Mouse (Mus musculus) midbrain, embryonic 11.5 days (tissue): ENCODE results near the gene Pnpla5. TPM values are rescaled to one million over a fixed set of nuclear protein-coding genes. Genes with fewer than 3 reads are reported as not detected.

ENCODE experiments used
- ATAC-seq: fragments of 200-750 bp; cut with Nextera tagmentation; 2 replicates; pipeline ENCODE4 v1.8.0; 2017; ENCODE audit warnings: moderate TSS enrichment, moderate library complexity; ENCODE audit not compliant: low FRiP score
- DNase-seq: peaks from one replicate; pipeline ENCODE4 v3.0.0; 2015; ENCODE audit warnings: low spot score; ENCODE audit errors: missing footprints
- H3K27ac ChIP-seq: fragments of 300-500 bp; sonication (generic); 2 replicates; pipeline ENCODE4 v1.5.1; 2014; ENCODE audit warnings: low read depth, low read length
- H3K27me3 ChIP-seq: fragments of 300-500 bp; sonication (generic); 2 replicates; pipeline ENCODE4 v1.6.1; 2014; ENCODE audit warnings: mild to moderate bottlenecking, low read length, moderate library complexity, mixed read lengths; ENCODE audit not compliant: control insufficient read depth, insufficient read depth
- H3K36me3 ChIP-seq: fragments of 300-500 bp; sonication (generic); 2 replicates; pipeline ENCODE4 v1.6.1; 2014; ENCODE audit warnings: mild to moderate bottlenecking, low read length, moderate library complexity, mixed read lengths; ENCODE audit not compliant: control insufficient read depth, insufficient read depth
- H3K4me1 ChIP-seq: fragments of 300-500 bp; sonication (generic); 2 replicates; pipeline ENCODE4 v1.6.1; 2014; ENCODE audit warnings: low read length; ENCODE audit not compliant: control insufficient read depth, insufficient read depth
- H3K4me2 ChIP-seq: fragments of 300-500 bp; sonication (generic); 2 replicates; pipeline ENCODE4 v1.6.1; 2014; ENCODE audit warnings: mild to moderate bottlenecking, moderate library complexity
- H3K4me3 ChIP-seq: fragments of 300-500 bp; sonication (generic); 2 replicates; pipeline ENCODE4 v1.5.1; 2014; ENCODE audit warnings: low read depth, low read length
- H3K9ac ChIP-seq: fragments of 300-500 bp; sonication (generic); 2 replicates; pipeline ENCODE4 v1.6.1; 2014; ENCODE audit warnings: low read length
- H3K9me3 ChIP-seq: fragments of 300-500 bp; sonication (generic); 2 replicates; pipeline ENCODE4 v1.6.1; 2016; ENCODE audit warnings: low read length; ENCODE audit not compliant: control insufficient read depth
- WGBS: fragments of 180-500 bp; shearing (Covaris S2); extraction: QIAGEN DNeasy Blood & Tissue Kit; methylation state at CpG from one replicate; pipeline ENCODE4 v1.1.7; 2014; 5-methylcytosine and 5-hydroxymethylcytosine counted together
- polyA plus RNA-seq: library from polyadenylated mRNA; unstranded; fragments of >200 nt; fragmentation: Nextera tagmentation; extraction: Ambion mirVana; gene quantifications from 2 replicates; pipeline ENCODE4 v1.2.1, GENCODE M21; 2014

Pnpla5 gene
- polyA plus RNA-seq, 1 experiment from 2014 or later, result 0.05 TPM

DNA sequence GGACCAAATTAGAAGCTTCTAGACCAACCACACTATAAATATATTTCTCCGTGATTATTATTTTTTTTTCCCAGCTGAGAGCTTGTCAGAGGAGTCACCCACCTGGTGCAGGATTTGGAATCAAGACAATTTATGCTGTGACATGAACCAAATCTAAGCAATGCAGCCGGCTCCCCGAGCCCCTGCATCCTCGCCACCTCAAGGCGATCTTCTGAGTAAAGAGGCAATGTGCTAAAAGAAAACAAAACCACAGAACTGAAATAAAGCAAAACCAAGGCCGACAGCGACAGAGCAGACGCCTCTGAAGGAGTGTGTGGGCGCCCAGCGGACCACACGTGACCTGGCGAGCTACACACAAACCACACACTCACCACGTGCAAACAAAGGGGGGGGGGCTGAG, 44.3 kb downstream of the Pnpla5 start:
- no peaks in the 10 kb centered on the region; the same call in none of the 2 replicates for H3K4me1 ChIP-seq
- ATAC-seq (no peak), DNase-seq (peak; percentile 10)
- no peaks in the 10 kb centered on the region for H3K27me3 ChIP-seq
- no peak overlapping the region for H3K9ac ChIP-seq
- no peak overlapping the region for H3K27ac ChIP-seq
- H3K9me3 ChIP-seq, result no peaks in the 10 kb centered on the region
- H3K4me2 ChIP-seq, result no peak overlapping the region
- H3K4me3 ChIP-seq, result no peak overlapping the region
- H3K36me3 ChIP-seq, result no peaks in the 10 kb centered on the region
- 88% methylated on average over 13 of the region's 13 CpGs for WGBS

DNA sequence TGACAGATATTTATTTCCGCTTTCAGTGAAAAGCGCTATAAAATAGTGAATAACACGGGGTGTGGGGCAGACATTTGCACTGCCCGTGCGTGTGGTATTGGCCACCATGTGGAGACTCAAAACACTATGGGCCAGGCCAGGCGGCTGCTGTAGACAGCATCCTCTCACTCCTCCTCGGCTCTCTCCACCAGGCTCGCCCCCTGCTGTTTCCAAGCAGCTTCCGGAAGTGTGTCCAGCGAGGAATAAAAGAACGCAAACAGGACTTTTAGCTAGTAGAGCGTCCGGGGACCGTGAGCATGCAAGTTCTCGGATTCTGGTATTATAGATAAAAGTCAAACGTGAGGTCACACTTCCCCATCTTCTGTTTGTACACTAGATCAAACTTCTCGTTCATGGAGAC, 45.8 kb downstream of the Pnpla5 start:
- ATAC-seq, result no peak
- Histone ChIP-seq H3K9me3 (no peaks in the 10 kb centered on the region), H3K36me3 (no peaks in the 10 kb centered on the region), H3K4me3 (no peak overlapping the region), H3K4me1 (no peaks in the 10 kb centered on the region; the same call in none of the 2 replicates), H3K27ac (no peak overlapping the region), H3K9ac (no peak overlapping the region), H3K27me3 (peaks cover 4% of the 10 kb centered on the region; the same call in 1 of the 2 replicates), H3K4me2 (no peak overlapping the region)
- DNase-seq, result peak; percentile 72
- WGBS, result 60% methylated on average over 17 of the region's 17 CpGs

DNA sequence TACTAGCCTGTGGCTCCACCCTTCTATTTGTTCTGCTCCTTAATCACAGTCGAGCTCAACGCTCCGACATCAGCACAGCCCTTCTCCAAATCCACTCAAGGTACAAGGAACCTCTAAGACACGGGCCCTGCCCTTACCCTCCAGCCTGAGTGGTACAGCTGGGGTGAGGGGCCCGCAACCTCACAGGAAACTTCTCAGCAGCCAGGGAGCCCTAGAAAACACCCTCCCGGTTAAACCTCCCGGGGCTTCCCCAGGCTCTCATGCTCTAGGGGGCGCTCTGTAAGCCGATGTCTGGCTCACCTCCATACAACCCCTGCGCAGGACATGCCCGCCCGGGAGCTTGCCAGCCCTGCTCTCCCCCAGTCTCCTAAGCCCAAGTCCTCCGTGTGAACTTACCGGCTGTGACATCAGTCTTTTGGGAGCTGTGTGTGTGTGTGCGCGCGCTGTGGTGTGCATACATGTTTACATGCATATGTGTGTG, 48.2 kb downstream of the Pnpla5 start:
- Histone ChIP-seq H3K9ac (peak overlapping the region; percentile 52), H3K4me1 (no peaks in the 10 kb centered on the region; the same call in none of the 2 replicates), H3K4me3 (0 out of 2 replicates have a peak overlapping the region, but pooled peaks have one; percentile 5), H3K27ac (no peak overlapping the region), H3K9me3 (no peaks in the 10 kb centered on the region), H3K36me3 (no peaks in the 10 kb centered on the region), H3K27me3 (peaks cover 7% of the 10 kb centered on the region; the same call in 1 of the 2 replicates), H3K4me2 (peak overlapping the region; percentile 39)
- WGBS, result 15% methylated on average over 17 of the region's 17 CpGs
- 0 out of 2 replicates have a peak, but pooled peaks have one; percentile 15 for ATAC-seq
- DNase-seq, result peak; percentile 91

DNA sequence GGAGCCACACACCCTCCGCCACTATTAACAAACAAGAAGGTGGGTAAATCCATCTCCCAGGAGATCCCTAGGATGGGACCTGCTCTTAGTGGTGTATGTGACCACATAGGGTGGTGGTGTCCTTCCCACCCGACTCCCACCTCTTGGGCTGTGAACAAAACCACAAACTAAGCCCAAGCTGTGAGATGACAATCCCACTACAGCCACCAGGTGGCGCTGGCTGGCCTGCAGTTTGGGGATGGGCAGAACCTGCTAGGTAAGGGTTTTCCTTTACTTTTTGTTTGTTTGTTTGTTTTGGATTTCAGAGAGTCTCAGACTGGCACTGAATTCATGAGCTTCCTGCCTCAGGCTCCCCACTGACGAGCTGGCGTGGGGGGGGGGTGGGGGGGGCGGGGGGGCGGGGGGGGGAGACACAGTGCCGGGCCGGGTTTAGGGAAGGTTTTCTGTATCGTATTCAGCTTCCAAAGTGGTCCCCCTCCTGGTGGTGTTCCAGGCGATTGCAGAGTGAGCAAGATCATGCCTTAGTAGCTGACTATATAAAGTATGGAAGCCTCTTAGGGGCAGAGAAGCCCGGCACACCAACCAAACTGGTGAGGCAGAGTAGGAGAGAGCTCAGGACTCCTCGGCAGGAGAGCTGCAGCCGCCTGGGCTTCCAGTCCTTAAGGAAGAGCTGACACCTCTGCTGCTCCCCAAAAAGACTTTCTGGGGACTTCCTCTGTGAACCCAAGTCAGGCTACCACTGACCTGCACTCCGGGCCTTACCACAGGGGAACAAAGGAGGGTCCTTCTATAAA, 48.9 kb downstream of the Pnpla5 start:
- H3K4me2 ChIP-seq, result peak overlapping the region; percentile 39
- no peaks in the 10 kb centered on the region for H3K36me3 ChIP-seq
- H3K9ac ChIP-seq, result peak overlapping the region; percentile 52
- ATAC-seq, result peak; percentile 30; the same call in 1 of the 2 replicates
- 0 out of 2 replicates have a peak overlapping the region, but pooled peaks have one; percentile 5 for H3K4me3 ChIP-seq
- no peaks in the 10 kb centered on the region for H3K9me3 ChIP-seq
- WGBS, result 10% methylated on average over 9 of the region's 15 CpGs
- H3K27ac ChIP-seq, result no peak overlapping the region
- peak; percentile 99 for DNase-seq
- peaks cover 3% of the 10 kb centered on the region for H3K4me1 ChIP-seq
- H3K27me3 ChIP-seq, result peaks cover 10% of the 10 kb centered on the region

- Histone ChIP-seq H3K9me3 (no peaks in the 10 kb centered on the region), H3K9ac (no peak overlapping the region), H3K4me2 (no peak overlapping the region), H3K4me3 (no peak overlapping the region), H3K36me3 (no peaks in the 10 kb centered on the region), H3K4me1 (peaks cover 3% of the 10 kb centered on the region), H3K27ac (no peak overlapping the region), H3K27me3 (peaks cover 17% of the 10 kb centered on the region)
- ATAC-seq (no peak), DNase-seq (peak; percentile 66)
- WGBS, result 19% methylated on average over 8 of the region's 8 CpGs
Measured at GRCm38 (mm10) chr15:84073058-84073457, 49.9 kb downstream of the Pnpla5 start.

- H3K9ac ChIP-seq, result no peak overlapping the region
- DNase-seq (peak; percentile 96), ATAC-seq (peak; percentile 45; the same call in 1 of the 2 replicates)
- no peaks in the 10 kb centered on the region for H3K36me3 ChIP-seq
- peaks cover 19% of the 10 kb centered on the region for H3K27me3 ChIP-seq
- H3K4me1 ChIP-seq, result peaks cover 3% of the 10 kb centered on the region
- H3K27ac ChIP-seq, result no peak overlapping the region
- H3K9me3 ChIP-seq, result no peaks in the 10 kb centered on the region
- no peak overlapping the region for H3K4me3 ChIP-seq
- no peak overlapping the region for H3K4me2 ChIP-seq
- 31% methylated on average over 7 of the region's 7 CpGs for WGBS
Measured at GRCm38 (mm10) chr15:84072226-84072625, 50.7 kb downstream of the Pnpla5 start.

GRCm38 (mm10) chr15:84070116-84070676, 52.8 kb downstream of the Pnpla5 start:
- no peak overlapping the region for H3K9ac ChIP-seq
- WGBS, result 9% methylated on average over 13 of the region's 13 CpGs
- no peak for ATAC-seq

GRCm38 (mm10) chr15:84069455-84070050, 53.4 kb downstream of the Pnpla5 start:
- Histone ChIP-seq H3K27me3 (peaks cover 19% of the 10 kb centered on the region), H3K4me2 (no peak overlapping the region), H3K9ac (no peak overlapping the region), H3K9me3 (no peaks in the 10 kb centered on the region), H3K4me1 (peaks cover 8% of the 10 kb centered on the region), H3K36me3 (no peaks in the 10 kb centered on the region), H3K4me3 (no peak overlapping the region), H3K27ac (no peak overlapping the region)
- DNase-seq (peak; percentile 77), ATAC-seq (no peak)
- WGBS, result 16% methylated on average over 16 of the region's 16 CpGs

More at GRCm38 (mm10) chr15:84070116-84070676, 52.8 kb downstream of the Pnpla5 start:
- H3K4me2 ChIP-seq, result no peak overlapping the region
- H3K9me3 ChIP-seq, result no peaks in the 10 kb centered on the region
- peaks cover 4% of the 10 kb centered on the region for H3K4me1 ChIP-seq
- no peak overlapping the region for H3K27ac ChIP-seq
- H3K4me3 ChIP-seq, result no peak overlapping the region
- peak; percentile 86 for DNase-seq
- no peaks in the 10 kb centered on the region for H3K36me3 ChIP-seq
- peaks cover 19% of the 10 kb centered on the region for H3K27me3 ChIP-seq
